Mouse (Mus musculus) retina, postnatal 1 day (tissue): ENCODE measurements around the gene Gm21882.
"Not testable (repeated sequence)": the region's sequence is repeated elsewhere in the genome, so short reads cannot be mapped to it uniquely, and the experiment has no call there.

ENCODE experiments used
- DNase-seq: peaks from one replicate; pipeline ENCODE4 v3.0.0-alpha.2; 2012

Gm21882 gene

DNA sequence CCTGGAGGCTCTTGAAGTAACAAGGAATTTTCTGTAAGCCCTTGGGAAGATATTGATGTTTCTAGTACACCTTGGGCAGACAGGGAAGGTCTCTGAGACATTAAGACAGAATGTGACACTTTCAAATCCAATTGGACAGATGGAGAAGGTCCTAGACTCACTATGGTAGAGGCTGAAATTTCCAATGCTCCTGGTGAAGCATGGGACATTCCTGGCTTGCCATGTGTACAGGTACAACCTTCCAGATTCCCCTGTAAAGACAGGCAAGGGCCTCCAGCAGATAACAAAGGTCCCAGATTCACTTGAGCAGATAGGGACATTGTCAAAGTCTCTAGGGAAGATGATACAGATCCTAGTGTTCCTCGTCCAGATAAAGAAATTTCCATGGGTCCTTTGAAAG lies at the start of gene Gm21882:
Gene Gm21882, minus strand, starts transcription at position 101 of the 400 bp plus-strand sequence.
- not testable (repeated sequence) for DNase-seq
